Mouse (Mus musculus) ovary, postnatal 36 days (tissue): ENCODE data around the gene Zfp408.
"Not testable (repeated sequence)": the region's sequence is repeated elsewhere in the genome, so short reads cannot be mapped to it uniquely, and the experiment has no call there.

ENCODE experiments used
- DNase-seq: peaks from one replicate; pipeline ENCODE4 v3.0.0; 2022; ENCODE audit warnings: low spot score, mixed read lengths

Zfp408 gene

GRCm38 (mm10) chr2:91651458-91652258, 2.1 kb upstream of the Zfp408 start:
- no peak for DNase-seq

- DNase-seq: no peak
Observed at GRCm38 (mm10) chr2:91650360-91650995, 887 bp upstream of the Zfp408 start.

GRCm38 (mm10) chr2:91649152-91649551, 439 bp downstream of the Zfp408 start:
- no peak for DNase-seq

DNA sequence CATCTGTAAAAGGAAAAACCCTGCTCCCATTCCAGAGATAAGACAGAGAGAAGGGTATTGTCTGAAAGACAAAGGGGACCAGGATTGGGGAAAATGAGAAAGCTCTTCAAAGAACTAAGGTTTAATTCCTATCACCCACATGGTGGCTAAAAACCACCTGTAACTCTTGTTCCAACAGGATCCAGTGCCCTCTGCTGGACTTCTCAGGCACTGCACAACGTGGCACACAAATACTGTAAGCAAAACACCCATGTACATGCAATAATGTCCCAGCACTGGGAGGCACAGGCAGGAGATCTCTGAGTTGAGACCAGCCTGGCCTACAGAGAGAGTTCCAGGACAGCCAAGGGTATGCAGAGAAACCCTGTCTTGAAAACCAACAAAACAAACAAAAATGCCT, 2.9 kb downstream of the Zfp408 start:
- no peak for DNase-seq

DNA sequence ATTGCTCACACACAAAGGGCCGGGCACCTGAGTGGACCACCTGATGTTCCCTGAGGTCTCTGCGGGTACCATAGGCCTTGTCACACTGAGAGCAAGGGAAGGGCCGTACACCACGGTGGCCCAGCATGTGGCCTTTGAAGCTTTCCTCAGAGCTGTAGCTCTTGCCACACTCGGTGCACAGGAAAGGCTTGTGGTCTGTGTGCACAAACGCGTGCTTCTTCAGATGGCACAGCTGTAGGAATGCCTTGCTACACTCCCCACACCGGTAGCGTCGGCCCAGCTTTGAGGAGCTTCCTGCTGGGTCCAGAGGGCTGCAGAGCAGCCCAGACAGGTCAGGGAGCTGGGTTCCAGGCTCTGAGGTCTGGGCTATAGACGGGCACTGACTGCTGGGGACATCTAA, 3.8 kb downstream of the Zfp408 start:
- DNase-seq: no peak

DNA sequence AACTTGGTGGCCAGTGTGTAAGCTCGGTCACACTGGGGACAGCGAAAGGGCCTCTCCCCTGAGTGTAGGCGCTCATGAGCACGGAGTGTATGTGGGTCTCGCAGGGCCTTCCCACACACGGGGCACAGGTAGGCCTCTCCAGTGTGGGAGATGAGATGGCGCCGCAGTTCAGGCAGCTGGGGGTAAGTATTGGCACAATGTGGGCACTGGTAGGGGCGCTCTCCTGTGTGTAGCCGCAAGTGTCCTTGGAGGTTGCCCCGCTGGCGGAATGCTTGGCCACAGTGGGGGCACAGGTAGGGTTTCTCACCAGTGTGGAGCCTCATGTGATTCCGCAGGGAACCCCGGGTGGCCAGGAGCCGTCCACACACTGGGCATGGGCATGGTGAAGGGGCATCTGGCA, 4.2 kb downstream of the Zfp408 start:
- no peak for DNase-seq

DNA sequence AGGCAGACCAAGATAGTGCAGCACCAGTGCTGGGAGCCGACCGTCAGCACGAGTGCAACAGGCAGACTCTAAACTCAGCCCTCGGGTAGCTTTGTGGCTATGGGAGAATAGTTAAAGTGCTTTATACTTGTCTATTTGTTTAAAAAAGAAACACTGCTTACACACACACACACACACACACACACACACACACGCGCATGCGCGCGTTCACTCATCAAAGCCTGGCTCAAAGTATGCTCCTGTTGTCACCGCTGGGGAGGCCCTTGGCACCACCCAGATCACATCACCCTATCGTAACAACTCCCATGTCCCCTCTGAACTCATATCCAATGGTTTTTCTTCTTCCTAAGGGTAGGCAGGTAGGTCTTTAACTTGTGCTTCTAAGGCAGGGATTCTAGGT, 5.6 kb downstream of the Zfp408 start:
- DNase-seq: no peak

DNA sequence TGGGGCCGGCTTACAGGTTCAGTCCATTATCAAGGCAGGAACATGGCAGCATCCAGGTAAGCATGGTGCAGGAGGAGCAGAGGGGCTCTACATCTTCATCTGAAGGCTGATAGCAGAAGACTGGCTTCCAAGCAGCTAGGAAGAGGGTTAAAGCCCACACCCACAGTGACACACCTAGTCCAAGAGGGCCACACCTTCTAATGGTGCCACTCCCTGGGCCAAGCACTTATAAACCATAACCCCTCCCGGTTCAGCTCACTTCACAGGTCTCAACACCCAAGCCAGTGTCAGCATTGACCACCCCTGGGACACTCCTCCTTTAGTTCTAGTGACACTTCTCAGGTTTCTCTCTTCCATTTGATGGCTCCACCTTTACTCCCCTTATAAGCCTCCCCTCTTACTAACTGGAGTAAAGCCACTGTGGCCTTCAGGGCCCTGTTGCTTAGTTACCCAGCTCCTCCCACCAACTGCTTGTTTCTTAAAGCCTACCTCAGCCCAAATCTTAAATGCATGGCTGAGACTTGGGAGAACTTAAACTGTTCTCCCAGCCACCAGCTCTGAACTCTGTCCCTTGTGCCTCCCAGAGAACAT, 6.7 kb downstream of the Zfp408 start:
- DNase-seq: no peak

GRCm38 (mm10) chr2:91638931-91639330, 10.7 kb downstream of the Zfp408 start:
- no peak for DNase-seq

DNA sequence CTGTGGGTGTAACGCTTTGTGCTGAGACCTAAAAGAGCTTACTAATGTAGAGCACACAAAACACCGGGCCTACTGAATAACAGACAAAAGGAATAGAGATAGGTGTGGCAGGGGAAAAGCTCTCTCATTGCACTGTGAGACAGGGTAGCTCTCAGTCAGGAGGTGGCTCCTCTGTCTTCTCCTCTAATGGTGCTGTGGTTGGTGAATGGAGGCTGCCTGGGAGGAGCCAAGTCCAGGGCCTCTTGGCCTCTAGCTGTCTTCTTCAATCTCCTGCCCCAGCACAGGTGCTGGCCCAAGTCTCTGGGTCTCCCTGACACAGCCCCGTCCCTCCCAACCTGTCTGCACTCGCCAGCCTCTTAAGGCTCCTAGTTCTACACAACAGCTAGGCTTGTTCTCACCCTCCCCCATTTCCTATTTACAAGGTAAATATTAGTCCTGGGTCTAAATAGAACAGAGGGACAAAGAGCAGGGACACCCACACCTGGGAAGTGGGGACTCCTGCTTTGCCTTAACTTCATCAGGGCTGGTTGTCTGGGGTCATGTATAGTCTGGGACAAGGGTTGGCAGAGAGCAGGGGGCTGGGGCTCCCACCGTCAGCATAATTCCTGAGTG, 12.8 kb downstream of the Zfp408 start:
- no peak for DNase-seq

DNA sequence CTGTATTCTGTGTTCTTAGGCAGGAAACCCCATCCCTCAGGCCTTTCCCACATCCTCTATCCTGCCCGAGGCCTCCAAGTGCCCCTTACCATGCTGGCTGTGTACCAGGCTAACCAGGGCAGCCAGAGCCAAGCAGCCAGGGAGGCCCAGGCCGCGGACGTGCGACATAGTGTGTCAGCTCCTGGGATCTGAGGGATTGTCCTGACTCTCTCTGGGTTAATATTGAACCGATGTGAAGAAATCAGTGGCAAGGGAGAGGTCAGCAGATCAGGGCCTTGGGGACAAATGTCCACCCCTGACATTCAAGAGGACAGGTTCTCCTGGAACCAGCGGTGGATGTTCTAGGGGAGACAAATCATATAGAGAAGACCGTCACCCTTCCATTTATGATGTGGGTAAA, 13.4 kb downstream of the Zfp408 start, which contains the start of gene F2:
TSS of gene F2 (minus strand) at position 186 of the 400 bp plus-strand sequence.
- no peak for DNase-seq

DNA sequence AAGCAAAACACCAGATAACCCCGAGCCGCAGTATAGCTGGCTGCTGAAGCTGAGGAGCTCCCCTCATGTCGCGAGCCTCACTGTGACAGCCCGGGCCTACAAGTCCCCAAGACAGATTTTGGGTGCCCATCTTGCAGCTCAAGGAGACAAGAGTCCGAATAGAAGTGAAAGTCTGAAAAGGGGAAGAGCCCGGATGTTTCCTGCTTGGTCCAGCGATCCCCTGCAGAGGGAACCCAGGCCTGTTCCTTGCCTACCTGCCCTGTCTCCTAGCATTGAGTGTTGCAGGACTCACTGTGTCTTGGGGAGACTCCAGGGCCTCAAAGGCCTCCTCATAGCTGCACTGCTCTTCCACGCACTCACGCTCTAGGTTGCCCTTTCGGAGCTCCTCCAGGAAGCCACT, 14.1 kb downstream of the Zfp408 start:
- DNase-seq: no peak

DNA sequence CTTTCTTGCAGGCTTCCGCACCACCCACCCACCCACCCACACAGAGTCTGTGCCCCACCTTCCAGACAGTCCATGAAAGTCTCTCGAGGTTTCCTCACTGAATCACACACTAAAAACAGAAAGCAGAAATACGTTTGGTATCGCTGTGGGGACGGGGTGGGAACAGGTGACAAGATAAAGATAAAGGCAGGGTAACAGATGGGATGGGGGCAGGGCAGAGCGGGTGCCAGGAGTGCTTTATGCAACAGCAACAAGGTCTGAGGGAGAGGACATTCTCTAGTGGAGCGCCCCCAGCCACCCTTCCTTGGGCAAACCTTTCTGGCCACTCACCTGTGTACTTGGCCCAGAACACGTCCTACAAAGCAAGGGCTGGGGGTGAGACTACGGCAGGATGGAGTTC, 14.8 kb downstream of the Zfp408 start:
- DNase-seq: no peak

- DNase-seq: no peak
Observed at GRCm38 (mm10) chr2:91633334-91633977, 16.1 kb downstream of the Zfp408 start.

DNA sequence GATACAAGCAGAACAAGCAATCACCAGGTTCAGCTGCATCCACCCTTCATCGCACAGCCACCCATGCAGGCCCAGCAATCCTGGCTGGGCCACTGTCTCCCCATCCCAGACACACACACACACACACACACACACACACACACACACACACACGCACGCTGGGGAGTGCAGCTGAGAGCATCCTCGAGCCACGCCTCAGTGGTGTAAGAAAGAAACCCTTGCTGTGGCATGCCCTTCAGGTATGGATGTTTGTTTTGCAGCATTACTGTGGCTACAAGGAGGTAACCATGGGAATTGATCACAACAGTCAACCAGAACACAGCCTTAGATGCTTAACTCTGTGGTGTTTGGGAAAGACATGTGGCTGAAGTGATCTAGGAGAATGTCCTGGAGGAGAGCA, 17.3 kb downstream of the Zfp408 start:
- DNase-seq: no peak

- DNase-seq: no peak
Observed at GRCm38 (mm10) chr2:91631826-91632225, 17.8 kb downstream of the Zfp408 start.

GRCm38 (mm10) chr2:91630384-91630783, 19.2 kb downstream of the Zfp408 start:
- no peak for DNase-seq

GRCm38 (mm10) chr2:91629682-91630081, 19.9 kb downstream of the Zfp408 start:
- no peak for DNase-seq

- DNase-seq: no peak
Observed at GRCm38 (mm10) chr2:91628171-91628570, 21.4 kb downstream of the Zfp408 start.

- DNase-seq: no peak
Observed at GRCm38 (mm10) chr2:91627486-91627885, 22.1 kb downstream of the Zfp408 start.

DNA sequence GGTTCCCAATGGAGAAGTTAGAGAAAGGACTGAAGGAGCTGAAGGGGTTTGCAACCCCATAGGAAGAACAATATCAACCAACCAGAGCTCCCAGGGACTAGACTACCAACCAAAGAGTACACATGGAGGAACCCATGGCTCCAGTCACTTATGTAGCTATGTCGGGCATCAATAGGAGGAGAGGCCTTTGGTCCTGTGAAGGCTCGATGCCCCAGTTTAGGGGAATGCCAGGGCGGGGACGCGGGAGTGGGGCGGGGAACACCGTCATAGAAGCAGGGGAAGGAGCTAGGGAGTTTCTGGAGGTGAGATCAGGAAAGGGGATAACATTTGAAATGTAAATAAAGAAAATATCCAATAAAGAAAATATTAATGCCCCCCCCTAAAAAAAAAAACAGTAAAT, 26.2 kb downstream of the Zfp408 start:
- DNase-seq: not testable (repeated sequence)

DNA sequence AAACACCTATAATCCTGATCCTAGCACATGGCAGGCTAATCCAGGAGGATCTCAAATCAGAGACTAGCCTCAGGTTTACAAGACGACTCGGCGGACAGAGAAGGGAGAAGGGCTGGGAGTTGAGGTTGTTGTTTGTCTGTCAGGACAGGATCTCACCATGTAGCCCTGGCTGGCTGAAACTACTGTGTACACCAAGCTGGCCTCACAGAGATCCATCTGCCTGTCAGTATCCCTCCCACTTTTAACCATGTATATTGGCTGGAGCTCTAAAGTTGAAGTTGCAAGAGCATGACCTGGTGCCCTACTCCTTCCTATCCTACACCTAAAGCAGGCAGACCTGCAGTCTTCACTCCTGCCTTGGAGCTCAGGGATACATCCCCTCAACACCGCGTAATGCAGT, 27.2 kb downstream of the Zfp408 start:
- no peak for DNase-seq
